Mouse (Mus musculus): ENCODE results near the gene Olfr622.

DNA sequence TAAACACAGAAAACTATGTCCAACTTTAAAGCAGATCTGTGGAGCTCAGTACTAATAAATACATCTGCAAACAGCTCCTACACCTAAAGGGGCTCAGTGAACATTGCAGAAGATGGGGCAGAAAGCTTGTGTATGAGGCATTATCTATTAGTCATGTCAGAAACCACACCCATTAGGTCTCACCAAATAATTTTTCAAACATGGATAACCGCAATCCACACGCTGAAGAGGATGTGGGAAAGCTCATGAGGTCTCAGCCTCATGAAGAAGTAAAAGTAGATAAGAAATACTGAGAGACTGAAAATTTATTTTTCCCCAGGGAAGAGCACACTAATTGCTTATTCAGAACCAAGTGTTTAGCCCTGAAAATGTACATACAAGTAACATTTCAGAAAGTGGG lies 35.1 kb downstream of the Olfr622 start:
- TF ChIP-seq CTCF (IDR thresholded peaks at IDR 0.05; ENCODE audit: low read depth) (no peak), EP300 (IDR thresholded peaks at IDR 0.05; ENCODE audit: low read depth) (no peak)
